Mouse (Mus musculus): ENCODE data around the gene 4930442H23Rik. TPM values are rescaled to one million over a fixed set of nuclear protein-coding genes. Genes with fewer than 3 reads are reported as not detected.
A peak's percentile ranks its signal among the peaks of the same experiment; 100 is the strongest.

The 4930442H23Rik gene
- polyA plus RNA-seq, 1 experiment, result not detected

DNA sequence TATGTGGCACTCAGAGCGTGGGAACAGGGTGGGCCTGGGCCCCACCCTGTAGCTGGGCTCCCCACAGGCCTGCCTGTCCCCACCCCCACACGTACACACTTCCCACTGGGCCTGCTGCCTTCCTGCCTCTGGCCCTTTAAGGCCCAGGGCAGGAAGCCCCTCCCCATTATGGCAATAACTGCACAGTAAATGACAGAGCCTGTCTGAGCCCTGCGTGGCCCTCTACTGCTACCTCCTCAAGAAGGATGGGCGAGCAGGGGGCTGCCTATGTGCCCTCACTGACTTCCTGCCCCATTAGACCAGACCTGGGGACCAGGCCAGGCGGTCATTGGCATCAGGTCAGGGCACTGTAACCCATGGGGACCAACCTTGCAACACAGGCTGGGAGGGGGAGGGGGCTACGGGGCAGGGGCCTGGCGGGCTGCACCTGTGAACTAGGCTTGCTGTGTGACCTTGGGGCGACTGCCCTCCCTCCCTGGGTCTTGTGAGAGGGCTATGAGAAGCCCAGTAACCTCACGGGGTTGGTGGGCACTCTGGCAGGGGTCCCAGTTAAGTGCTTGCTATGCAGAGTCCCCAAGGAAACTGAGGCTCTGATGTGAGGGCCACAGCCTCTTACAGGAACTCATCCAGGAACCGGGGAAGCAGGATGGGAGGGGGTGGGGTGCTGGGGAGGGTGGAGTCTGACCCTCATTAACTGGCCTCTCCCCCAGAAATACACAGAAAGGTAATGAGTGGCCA lies 42.8 kb downstream of the 4930442H23Rik start:
- no peak for DNase-seq (ENCODE audit: low read depth)
- TF ChIP-seq POLR2A (IDR thresholded peaks at IDR 0.05; ENCODE audit: borderline replicate concordance, extremely low read depth, insufficient read depth, insufficient read length, poor library complexity, severe bottlenecking) (no peak), CTCF (IDR thresholded peaks at IDR 0.05; ENCODE audit: borderline replicate concordance, extremely low read depth, insufficient read depth, insufficient read length) (no peak)

DNA sequence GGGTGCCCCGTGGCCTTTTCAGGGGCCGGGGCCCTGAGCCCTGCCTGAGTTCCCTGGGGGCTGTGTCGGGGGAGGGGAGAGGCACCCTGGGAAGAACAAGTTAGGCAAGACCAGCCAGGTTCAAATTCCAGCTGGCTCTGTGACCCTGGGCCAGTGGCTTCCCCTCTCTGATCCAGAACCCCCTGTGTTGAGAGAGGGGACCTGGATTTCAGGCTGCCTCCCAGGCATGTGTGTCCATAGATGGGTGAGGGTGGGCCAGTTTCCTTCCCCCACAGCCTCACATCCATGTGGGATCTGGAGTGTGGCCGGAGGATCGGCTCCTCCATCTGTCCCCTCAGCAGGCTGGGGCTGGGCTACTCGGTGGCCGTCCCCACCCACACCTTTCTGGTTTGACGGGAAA lies 43.6 kb downstream of the 4930442H23Rik start:
- DNase-seq (ENCODE audit: low read depth), result no peak
- TF ChIP-seq CTCF (IDR thresholded peaks at IDR 0.05; ENCODE audit: borderline replicate concordance, extremely low read depth, insufficient read depth, insufficient read length) (no peak), POLR2A (IDR thresholded peaks at IDR 0.05; ENCODE audit: borderline replicate concordance, extremely low read depth, insufficient read depth, insufficient read length, poor library complexity, severe bottlenecking) (no peak)

DNA sequence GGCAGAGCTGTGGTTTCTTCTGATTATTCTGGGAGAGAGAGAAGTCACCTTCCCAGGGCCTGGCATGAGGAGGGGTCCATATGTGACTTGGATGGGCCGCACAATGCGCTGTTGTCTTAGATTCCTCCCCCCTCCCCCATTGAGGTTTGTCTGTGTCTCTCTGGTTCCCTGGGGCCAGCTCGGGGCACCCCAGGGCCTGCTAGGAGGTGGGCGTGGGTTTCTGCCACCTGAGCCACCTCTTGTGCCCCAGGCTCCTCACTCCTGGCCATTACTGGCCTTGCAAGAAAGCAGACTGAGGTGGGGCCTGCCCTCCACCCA lies 44.2 kb downstream of the 4930442H23Rik start:
- DNase-seq (ENCODE audit: low read depth), result no peak
- TF ChIP-seq POLR2A (IDR thresholded peaks at IDR 0.05; ENCODE audit: borderline replicate concordance, extremely low read depth, insufficient read depth, insufficient read length, poor library complexity, severe bottlenecking) (no peak), CTCF (IDR thresholded peaks at IDR 0.05; ENCODE audit: borderline replicate concordance, extremely low read depth, insufficient read depth, insufficient read length) (no peak)

DNA sequence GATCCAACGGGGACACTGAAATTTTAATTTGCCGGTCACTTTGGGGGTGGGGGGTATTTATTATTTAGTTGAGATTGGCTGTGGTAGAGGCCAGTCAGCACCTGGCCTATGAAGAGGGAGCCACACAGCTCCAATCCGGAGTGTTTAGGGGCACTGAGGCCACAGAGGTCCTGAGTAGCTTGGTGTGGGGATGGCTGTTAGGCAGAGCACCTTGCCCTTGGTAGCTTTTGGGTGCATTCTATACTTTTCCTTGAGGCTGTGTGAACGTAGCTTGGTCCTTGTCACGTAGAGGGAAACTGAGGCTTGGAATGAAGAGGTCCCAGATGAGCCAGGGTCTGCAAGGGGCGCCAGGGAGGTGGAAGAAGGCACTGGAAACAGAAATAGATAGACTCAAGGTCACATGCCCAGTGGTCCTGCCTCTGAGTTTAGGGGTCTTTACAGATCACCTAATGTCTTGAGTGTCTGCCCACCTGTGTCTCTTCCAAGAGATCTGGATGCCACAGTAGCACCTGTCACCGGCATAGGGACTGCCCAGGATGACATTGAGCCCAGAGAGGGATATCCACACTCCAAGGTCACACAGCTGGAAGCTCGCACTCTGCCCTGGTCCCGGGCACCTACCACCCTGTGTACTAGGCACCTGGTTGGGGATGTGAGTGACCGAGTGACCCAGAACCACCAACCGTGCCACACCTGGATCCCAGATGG lies 44.7 kb downstream of the 4930442H23Rik start:
- DNase-seq (ENCODE audit: low read depth), result no peak
- TF ChIP-seq CTCF (IDR thresholded peaks at IDR 0.05; ENCODE audit: borderline replicate concordance, extremely low read depth, insufficient read depth, insufficient read length) (no peak), POLR2A (IDR thresholded peaks at IDR 0.05; ENCODE audit: borderline replicate concordance, extremely low read depth, insufficient read depth, insufficient read length, poor library complexity, severe bottlenecking) (no peak)

DNA sequence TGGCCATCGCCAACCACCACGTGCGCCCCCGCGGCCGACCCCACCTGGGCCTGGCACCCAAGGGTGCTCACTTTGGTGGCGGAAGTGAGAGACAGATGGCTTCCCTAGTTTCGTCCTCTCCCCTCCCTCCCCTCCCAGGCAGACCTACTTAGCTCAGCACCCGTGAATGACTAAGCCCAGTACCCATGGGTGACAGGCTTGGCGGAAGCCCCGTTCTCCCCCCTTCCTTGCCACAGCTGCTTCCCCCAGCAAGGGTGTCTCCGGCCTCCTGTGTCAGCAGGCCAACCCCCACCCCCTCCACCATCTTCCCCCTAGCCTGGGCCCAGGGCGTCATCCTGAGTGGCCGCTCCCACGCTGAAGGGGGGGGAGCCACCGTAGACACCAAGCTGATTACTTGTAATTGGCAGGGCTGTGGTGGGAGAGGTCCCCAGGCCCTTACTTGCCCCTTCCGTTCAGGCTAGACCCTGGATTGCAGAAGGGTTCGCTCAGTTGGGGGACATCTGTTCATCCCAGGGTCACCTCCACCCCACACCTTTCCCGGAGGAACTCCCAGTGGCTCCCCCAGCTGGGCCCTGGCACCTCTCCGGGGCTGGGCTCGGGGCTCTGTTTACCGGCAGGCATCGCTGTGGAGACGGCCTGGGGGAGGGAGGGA lies 45.4 kb downstream of the 4930442H23Rik start:
- peak; percentile 51 for DNase-seq (ENCODE audit: low read depth)
- TF ChIP-seq POLR2A (IDR thresholded peaks at IDR 0.05; ENCODE audit: borderline replicate concordance, extremely low read depth, insufficient read depth, insufficient read length, poor library complexity, severe bottlenecking) (no peak), CTCF (IDR thresholded peaks at IDR 0.05; ENCODE audit: borderline replicate concordance, extremely low read depth, insufficient read depth, insufficient read length) (no peak)

DNA sequence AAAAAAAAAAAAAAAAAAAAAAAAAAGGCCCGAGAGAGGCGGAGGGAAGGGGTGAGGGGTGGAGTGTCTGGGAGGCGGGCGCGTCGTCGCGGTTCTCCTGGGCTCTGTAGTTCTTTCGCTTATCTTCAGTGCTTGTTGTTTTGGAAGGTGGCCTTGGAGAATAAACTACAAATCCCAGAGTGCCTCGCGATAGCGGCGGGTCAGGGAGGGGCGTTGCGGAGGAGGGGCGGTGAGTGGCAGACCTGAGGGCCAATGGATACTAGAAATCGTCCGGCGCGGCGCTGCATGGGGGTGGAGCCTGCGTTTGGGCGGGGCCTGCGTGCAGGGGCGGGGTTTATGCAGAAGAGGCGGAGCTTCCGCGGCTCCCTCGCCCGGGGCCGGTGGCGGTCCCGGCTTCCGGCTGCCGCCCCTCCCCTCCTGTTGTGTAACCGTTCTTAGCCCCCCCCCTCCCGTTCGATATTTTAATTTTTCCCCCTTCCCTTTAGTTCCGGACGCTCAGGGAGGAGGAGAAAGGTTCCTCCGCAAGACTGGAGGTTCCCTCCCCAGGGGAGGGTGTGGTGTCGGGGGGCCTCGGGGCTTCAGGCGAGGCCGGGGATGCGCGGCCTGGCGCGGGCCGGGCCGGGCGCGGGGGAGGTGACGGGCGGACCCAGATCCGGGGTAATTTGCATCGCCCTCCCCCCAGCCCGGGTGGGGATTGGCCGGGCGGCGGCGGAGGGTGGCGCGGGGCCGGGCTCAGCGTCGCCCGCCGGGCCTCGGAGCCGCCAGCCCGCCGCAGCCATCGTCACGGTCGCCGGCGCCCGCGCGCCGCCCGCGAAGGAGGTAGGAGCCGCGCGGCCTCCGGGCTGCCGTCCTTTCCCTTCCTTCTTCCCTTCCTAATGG lies 46.2 kb downstream of the 4930442H23Rik start:
- peak; percentile 69; the same call in 1 of the 2 replicates for TF ChIP-seq POLR2A (IDR thresholded peaks at IDR 0.05; ENCODE audit: borderline replicate concordance, extremely low read depth, insufficient read depth, insufficient read length, poor library complexity, severe bottlenecking)
- no peak for TF ChIP-seq CTCF (IDR thresholded peaks at IDR 0.05; ENCODE audit: borderline replicate concordance, extremely low read depth, insufficient read depth, insufficient read length)

DNA sequence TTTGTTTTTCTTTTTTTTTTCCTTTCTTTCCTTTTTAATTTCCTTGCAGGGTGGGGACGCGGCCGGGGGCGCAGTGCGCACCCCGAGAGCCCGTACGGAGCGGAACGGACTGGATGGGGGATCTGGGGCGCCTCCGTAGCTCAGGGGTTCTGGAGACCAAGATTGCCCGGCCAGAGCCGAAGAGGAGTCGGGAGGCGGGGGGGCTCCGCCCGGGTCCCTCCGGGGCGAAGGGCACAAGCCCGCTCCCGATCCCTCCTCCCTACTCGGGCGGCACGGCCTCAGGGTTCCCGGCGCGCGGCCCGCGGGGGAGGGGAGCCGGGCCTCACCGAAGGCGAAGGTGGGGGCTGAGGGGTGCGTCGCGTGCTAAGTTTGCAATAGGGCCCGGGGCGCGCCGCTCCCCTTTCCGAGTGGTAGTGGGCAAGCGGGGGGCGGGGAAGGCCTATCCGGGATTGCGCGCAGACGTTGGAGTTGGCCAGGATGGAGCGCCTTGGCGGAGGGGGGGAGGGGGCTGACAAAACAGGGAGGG lies 46.9 kb downstream of the 4930442H23Rik start:
- TF ChIP-seq CTCF (IDR thresholded peaks at IDR 0.05; ENCODE audit: borderline replicate concordance, extremely low read depth, insufficient read depth, insufficient read length), result no peak
- TF ChIP-seq POLR2A (IDR thresholded peaks at IDR 0.05; ENCODE audit: borderline replicate concordance, extremely low read depth, insufficient read depth, insufficient read length, poor library complexity, severe bottlenecking), result peak; percentile 30; the same call in 1 of the 2 replicates
- no peak for DNase-seq (ENCODE audit: low read depth)

More for the DNA sequence above, 46.2 kb downstream of the 4930442H23Rik start:
- DNase-seq (ENCODE audit: low read depth), result peak; percentile 100

DNA sequence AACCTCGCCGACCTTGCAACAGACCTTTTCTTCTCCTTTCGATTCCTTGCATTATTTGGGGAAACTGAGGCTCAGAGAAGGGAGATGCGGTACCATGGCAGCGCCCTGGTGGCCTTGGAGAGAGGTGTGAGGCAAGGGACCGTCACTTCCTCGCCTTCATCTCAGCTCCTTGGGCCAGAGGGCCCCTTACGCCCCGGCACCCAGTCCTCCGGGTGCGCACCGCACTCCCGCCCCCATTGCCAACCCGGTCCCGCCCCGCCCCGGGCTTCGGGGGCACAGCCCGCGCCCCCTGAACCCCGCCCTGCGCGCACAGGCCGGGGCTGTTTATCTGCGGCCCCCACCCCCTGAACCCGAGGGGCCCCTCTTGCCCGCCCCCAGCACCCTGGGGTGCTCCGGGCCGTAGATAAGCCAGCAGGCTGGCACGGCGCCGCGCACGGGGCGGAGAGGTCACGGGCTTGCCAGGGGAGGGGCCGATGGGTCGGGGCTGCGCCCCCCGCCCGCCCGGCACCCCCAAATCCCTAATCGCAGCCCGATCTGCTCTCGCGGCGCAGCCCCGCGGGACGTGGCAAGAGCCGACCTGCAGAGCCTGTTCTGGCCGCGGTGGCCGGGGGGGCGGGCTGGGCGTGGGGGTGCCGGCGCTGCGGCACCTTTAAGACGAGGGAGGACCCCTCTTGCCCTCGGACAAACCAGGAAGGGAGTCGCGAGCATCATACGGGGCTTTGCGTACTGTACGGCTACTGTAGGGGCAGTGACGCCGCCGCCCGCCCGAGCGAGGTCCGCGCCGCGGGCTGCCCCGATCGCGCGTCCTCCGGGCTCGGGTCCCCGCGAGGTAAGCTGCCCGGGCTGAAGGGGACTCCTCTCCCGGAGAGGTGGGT lies 47.6 kb downstream of the 4930442H23Rik start:
- TF ChIP-seq CTCF (IDR thresholded peaks at IDR 0.05; ENCODE audit: borderline replicate concordance, extremely low read depth, insufficient read depth, insufficient read length) (peak; percentile 17; the same call in 1 of the 2 replicates), POLR2A (IDR thresholded peaks at IDR 0.05; ENCODE audit: borderline replicate concordance, extremely low read depth, insufficient read depth, insufficient read length, poor library complexity, severe bottlenecking) (peak; percentile 60)
- peak; percentile 82 for DNase-seq (ENCODE audit: low read depth)

DNA sequence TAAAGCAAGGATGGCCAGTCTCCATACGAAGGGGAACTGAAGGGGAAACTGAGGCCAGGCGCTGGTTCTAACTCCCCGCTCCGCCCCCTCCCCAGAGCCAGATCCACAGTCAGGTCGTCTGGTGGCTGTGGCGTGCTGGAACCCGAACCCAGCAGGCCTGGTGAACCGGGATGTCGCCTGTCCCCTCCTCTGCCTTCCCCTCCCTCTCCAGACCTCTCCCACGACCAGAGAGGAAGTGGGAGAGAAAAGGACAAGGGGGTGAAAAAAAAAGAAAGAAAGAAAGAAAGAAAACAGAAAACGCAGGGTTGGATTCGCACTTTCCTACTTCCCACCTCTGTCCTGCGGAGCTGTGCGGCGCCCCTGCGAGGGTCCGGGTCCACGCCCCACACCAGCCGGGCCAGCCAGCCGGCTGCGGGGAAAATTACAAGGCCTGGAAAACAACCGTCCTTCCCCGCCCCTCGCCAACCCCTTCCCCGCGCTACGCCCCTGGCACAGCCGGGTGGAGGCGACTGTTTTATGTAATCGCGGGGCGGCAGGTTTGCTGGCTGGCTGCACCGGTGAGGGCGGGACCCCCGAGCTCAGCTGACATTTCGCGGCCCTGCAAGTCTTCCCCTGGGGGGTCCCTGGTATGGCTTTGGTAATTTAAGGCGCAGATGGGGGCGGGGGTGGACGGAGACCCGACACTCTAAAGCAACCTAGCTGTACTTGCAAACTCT lies 48.5 kb downstream of the 4930442H23Rik start, which contains the start of gene Zbtb7a:
Gene Zbtb7a (plus strand): TSS at position 255 of the 716 bp plus-strand sequence.
- TF ChIP-seq POLR2A (IDR thresholded peaks at IDR 0.05; ENCODE audit: borderline replicate concordance, extremely low read depth, insufficient read depth, insufficient read length, poor library complexity, severe bottlenecking) (no peak), CTCF (IDR thresholded peaks at IDR 0.05; ENCODE audit: borderline replicate concordance, extremely low read depth, insufficient read depth, insufficient read length) (no peak)
- peak; percentile 32 for DNase-seq (ENCODE audit: low read depth)

Measured in brain, embryonic 14.5 days (tissue).